Mouse (Mus musculus) left cerebral cortex, adult 2 months (tissue): ENCODE data around the gene Kbtbd4. TPM values are rescaled to one million over a fixed set of nuclear protein-coding genes. Genes with fewer than 3 reads are reported as not detected.
A peak's percentile ranks its signal among the peaks of the same experiment; 100 is the strongest.

Experiments
- DNase-seq, 2 experiments: peaks; one replicate each; pipeline ENCODE4 v3.0.0; 2021 to 2022; ENCODE audit warnings: low spot score in 2 of 2, mixed read lengths in 1 of 2; ENCODE audit errors: extremely low spot score in 1 of 2
- H3K27ac ChIP-seq: fragments of 200-600 bp; 2 replicates; pipeline ENCODE4 v1.8.1; 2022
- H3K4me3 ChIP-seq: fragments of 200-600 bp; 2 replicates; pipeline ENCODE4 v1.8.1; 2022
- CTCF ChIP-seq: fragments of 200-600 bp; IDR thresholded peaks from 2 replicates; pipeline ENCODE4 v1.8.1; 2022; ENCODE audit warnings: antibody characterized with exemption, mild to moderate bottlenecking, moderate library complexity
- intact Hi-C: fragments of 180-260 bp; cut with DNase I; formaldehyde crosslinking; loops from one replicate; pipeline ENCODE4 v1.15.1; 2025
- long read RNA-seq, 2 experiments: library from polyadenylated mRNA; stranded (forward); transcript quantifications; one replicate each; pipeline ENCODE4 v2.0.0; 2021; ENCODE audit warnings: borderline mapping rate in 2 of 2
- total RNA-seq, 2 experiments: library from RNA; stranded (reverse); gene quantifications; 2 replicates each; pipeline ENCODE4 v1.2.3; 2021

Kbtbd4 gene
- total RNA-seq: 10 to 100 TPM; 36.5 to 41.2 TPM
- long read RNA-seq, experiment 1, transcript Kbtbd4-202 (4 exons, 2,343 nt): minor isoform, 10 of 59 reads
- long read RNA-seq, experiment 1, transcript Kbtbd4-201 (4 exons, 2,437 nt): major isoform, 44 of 59 reads
- long read RNA-seq, experiment 1, partial matches to known transcripts: 1 of 59 reads
- long read RNA-seq, experiment 1, other reads (novel, unspliced or antisense): 4 of 59 reads
- long read RNA-seq, experiment 2, transcript Kbtbd4-201 (4 exons, 2,437 nt): major isoform, 19 of 33 reads
- long read RNA-seq, experiment 2, transcript Kbtbd4-202 (4 exons, 2,343 nt): minor isoform, 8 of 33 reads
- long read RNA-seq, experiment 2, partial matches to known transcripts: 2 of 33 reads
- long read RNA-seq, experiment 2, other reads (novel, unspliced or antisense): 4 of 33 reads

DNA sequence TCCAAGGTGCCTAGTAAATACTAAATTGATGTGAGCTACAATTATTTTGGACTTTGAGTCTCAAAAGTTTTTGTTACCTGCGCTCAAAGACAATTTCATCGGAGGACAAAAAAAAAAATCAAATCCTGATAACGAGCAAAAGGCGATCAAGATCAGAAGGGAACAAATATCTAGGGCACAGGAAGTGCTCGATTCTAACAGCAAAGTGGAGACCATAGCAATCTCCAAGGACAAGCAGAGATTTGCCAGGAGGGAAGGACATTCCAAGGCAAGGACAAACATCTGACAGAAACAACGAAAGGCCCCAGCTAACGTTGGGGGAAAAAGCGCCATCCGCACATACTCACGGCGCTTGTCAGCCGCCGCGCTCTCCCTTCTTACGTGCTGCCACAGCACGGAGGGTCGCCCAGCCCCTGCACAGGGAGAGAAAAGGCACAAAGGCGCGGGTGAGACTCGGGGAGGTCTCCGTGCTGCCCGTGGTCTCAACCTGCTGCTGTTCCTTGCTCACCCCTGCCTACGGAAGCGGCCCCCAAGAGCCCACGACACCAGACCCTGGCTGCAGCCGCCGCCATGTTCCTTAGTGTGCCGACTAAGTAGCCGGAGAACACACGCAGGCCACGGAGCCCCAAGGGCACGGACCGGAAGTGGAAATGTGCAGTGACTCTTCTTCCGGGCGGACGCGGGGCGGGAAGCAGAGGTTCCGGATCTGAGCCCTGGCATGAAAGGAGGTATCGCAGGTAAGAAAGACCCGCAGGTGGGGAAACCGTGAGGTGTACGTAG is at the start of gene Kbtbd4, which contains the start of gene Ndufs3:
TSS of gene Kbtbd4 (plus strand) at position 665 of the 780 bp plus-strand sequence.
TSS of gene Ndufs3 (minus strand) at position 752 of the 780 bp plus-strand sequence.
- Histone ChIP-seq H3K27ac (peak within 1 kb of the TSS; percentile 98), H3K4me3 (peak within 1 kb of the TSS; percentile 97)
- TF ChIP-seq CTCF: no peak
- intact Hi-C loops: no loop called here
- DNase-seq: peak; percentile 86 to 87

DNA sequence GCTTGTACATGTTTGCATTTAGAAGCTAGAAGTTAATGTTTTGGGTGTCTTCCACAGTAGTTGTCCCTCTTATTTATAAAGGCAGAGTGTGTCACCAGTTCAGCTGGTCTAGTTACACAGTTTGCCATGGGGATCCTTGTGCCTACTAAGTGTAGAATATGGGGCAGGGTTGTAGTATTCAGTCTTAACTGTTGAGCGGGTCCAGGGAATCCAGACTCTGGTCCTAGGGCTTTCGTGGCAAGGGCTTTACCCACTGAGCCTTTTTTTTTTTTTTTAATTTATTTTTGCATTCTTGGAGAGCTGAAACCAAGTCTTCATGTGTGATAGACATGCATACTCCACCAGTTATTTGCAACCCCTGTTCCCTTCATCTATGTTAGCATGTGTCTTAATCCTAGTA is 43.1 kb upstream of the Kbtbd4 start:
- Histone ChIP-seq H3K27ac (no peak overlapping the region), H3K4me3 (no peak overlapping the region)
- no peak for TF ChIP-seq CTCF
- intact Hi-C loops: no loop called here
- DNase-seq: no peak

DNA sequence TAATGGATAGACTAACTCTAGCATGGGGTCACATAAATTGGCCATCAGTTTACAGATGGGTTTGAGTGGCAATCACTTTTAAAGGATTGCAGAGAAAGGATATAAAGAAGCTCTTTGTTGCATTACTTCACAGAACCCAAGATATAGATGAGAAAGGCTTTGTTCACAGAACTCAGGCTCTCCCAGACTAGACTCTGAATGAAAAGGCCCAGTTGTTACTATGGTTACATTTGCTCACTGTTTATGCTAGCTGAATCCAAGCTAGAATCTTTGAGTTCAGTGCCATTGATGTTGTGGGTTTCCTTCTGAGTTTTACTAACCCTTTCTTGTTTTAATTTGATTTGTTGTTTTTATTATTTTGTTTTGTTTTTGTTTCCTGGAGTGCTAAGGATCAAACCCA is 40.4 kb upstream of the Kbtbd4 start:
- intact Hi-C loops: no loop called here
- TF ChIP-seq CTCF: no peak
- no peak overlapping the region for H3K27ac ChIP-seq
- no peak overlapping the region for H3K4me3 ChIP-seq
- no peak for DNase-seq

DNA sequence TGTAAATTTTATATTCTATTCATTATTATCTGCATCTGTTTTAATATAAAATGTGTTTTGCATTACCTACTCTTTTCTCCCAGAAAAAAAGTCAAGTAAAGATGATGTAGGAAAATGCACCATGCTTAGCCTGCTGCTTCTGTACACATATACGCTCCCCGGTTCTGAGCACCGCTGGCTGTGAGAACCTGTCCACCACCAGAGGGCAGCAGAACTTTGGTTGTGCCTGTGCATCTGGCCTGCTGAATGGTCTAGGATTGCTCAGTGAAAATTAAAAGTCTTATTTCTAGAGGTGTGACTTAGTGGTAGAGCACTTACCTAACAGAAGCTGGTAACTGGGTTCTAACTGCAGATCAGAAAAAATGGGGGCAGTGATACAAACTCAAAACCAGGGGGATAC is 38.0 kb upstream of the Kbtbd4 start:
- peak; percentile 84 to 92 for DNase-seq
- Histone ChIP-seq H3K4me3 (no peak overlapping the region), H3K27ac (peak overlapping the region; percentile 80)
- intact Hi-C loops: loop anchor here (2.0 kb wide), 2 partner anchors 34 to 234 kb away; no protein-coding TSS in a partner anchor
- TF ChIP-seq CTCF: peak; percentile 97

DNA sequence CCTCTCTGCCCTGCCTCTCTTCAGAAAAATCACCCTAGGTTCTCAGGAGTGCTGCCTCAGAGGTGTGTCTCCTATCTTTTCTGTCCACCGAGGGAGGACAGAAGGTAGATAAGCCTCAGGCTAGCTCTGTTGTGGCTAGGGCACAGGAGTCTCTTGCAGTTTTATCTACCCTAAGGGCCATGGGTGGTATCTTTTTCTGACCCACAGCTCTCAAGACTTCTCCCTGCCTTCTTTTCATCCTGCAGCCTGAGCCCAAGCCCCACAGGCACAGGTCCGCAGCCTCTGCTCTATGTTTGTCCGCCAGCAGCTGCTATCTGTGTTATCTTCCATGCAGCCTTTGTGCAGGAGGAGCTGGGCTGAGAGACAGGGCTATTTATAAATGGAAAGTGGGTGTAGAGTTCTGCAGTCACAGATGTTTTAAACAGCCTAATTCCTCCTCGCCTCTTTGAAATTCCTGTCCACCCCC is 34.4 kb upstream of the Kbtbd4 start:
- peak; percentile 57 to 61 for DNase-seq
- intact Hi-C loops: loop anchor here (2.0 to 5.0 kb wide), 2 partner anchors 17 to 97 kb away; no protein-coding TSS in a partner anchor
- peak overlapping the region; percentile 96 for H3K27ac ChIP-seq
- no peak for TF ChIP-seq CTCF
- no peak overlapping the region for H3K4me3 ChIP-seq

DNA sequence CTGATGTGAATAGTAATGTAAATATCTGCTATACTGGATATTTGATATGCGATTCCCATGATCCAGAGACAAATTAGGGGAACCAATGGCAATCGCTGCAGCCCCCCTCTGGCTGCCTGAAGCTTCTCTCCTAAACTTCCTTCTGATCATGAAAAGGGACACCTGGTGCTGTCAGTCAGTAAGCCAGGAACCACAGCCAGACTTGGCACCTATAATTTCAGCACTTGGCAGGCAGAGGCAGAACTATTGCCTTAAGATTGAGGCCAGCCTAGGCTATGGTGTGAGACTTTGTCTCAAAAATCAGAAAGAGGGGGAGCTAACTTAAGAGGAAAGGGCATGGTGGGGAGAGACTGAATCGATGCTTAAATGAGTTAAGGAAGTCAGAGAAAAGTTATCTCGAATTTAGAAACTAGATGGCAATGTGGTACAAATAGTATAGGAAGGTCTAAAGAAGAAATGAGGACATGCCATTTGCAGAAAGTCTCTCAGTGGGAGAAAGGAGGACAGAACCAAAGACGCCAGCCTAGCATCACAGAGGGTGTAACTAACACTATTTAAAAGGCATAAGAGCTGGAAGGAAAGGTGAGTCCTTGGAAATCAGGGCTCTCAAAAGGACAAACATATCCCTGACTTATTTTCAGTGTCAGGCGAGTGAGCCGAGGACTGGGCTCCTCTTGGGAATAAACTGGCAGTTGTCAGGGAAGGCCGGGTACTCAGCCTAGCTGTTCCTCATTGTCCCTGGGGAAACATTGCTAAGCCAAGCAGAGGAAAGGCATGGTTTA is 33.2 kb upstream of the Kbtbd4 start:
- DNase-seq: no peak
- TF ChIP-seq CTCF: no peak; the same call in 1 of the 2 replicates
- intact Hi-C loops: loop anchor here (2.0 to 5.0 kb wide), 2 partner anchors 15 to 96 kb away; no protein-coding TSS in a partner anchor
- Histone ChIP-seq H3K4me3 (no peak overlapping the region), H3K27ac (peak overlapping the region; percentile 96)

DNA sequence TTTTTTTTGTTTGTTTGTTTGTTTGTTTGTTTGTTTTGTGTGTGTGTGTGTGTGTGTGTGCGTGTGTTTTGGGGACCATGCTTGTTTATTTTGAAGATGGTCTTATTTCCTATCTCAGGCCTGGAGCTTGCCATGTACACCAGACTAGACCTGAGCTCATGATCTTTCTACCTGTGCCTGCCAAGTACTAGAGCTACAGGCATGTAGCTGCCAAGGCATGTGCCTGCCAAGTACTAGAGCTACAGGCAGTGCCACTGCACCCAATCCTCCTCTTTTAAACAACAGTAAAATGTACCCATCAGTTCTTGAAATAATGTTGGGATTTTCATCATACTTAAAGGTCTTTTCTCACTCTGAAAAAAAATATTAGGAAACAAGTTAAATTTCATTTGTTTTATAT is 30.5 kb upstream of the Kbtbd4 start:
- no peak for DNase-seq
- H3K4me3 ChIP-seq: no peak overlapping the region
- no peak for TF ChIP-seq CTCF
- intact Hi-C loops: loop anchor here (5.0 kb wide), 1 partner anchor 93 kb away; no protein-coding TSS in a partner anchor
- H3K27ac ChIP-seq: no peak overlapping the region; the same call in 1 of the 2 replicates

DNA sequence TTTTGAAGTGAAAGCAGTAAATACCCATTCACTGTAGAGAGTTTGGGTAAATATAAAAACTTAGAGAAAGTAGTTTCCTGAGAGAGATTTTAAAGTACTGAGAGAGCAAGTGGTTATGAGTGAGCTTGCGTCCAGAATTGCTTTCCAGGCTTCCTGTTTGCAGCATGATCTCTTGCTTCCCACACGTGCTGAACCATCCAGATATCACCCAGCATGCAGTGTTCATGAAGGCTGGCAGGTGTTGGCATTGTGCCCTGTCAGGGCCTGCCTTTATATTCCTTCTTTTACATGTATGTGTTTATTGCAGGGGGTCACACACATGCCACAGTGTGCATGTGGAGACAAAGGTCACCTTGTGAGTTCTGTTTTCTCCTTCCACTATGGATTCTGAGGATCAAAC is 29.3 kb upstream of the Kbtbd4 start:
- Histone ChIP-seq H3K27ac (peak overlapping the region; percentile 28; the same call in 1 of the 2 replicates), H3K4me3 (no peak overlapping the region)
- DNase-seq: no peak
- intact Hi-C loops: no loop called here
- no peak for TF ChIP-seq CTCF

DNA sequence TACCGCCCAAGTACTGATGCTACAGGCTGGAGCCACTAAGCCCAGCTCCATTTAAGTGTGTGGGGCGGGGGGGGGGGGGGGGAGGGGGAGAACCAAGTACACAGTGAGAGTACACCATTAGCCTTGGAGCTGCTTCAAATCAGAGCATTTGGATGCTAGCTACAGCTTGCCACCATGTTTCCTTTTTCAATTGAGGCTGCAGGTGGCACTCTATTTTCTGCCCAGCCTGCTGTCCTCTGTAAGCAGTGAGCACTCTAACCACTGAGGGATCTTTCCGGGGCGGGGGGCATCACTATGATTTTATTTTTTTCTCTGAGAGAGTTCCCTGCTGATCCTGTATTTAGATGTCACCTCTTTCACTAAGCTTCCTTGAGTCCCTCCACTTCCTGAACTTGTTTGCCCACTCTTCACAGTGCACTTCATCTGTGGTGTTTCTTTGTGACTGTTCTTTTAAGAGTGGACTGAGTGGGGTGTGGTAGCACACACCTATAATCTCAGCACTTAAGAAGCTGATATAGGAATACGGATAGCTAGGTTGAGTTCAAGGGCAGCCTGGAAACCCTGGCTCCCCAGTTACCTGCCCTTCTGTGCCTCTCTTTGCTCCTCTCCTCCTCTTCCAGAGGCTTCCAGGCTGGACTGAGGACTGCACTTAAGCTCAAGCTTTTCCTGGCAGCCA is 26.8 kb upstream of the Kbtbd4 start:
- no peak for DNase-seq
- H3K27ac ChIP-seq: peak overlapping the region; percentile 63; the same call in 1 of the 2 replicates
- no peak overlapping the region for H3K4me3 ChIP-seq
- no peak for TF ChIP-seq CTCF
- intact Hi-C loops: no loop called here

DNA sequence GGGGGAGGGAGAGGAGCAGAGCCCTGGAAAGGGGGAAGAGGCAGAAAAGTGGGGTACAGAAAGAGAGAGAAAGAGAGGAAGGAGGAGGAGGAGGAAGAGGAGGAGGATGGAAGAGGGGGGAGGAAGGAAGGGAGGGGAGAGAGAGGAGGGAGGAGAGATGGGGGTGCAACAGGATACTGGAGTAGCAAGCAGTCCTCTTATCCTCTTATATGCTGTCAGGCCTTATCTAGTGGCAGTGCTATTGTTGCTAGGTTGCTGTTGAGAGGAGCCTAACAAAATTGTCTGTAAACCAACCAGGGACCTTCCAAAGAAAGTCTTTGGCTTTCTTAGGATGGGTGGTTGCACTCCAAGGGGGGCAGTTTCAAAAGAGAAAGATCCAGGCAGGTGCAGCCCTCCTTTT is 25.1 kb upstream of the Kbtbd4 start:
- DNase-seq: no peak
- intact Hi-C loops: no loop called here
- H3K27ac ChIP-seq: peak overlapping the region; percentile 28; the same call in 1 of the 2 replicates
- no peak for TF ChIP-seq CTCF
- no peak overlapping the region for H3K4me3 ChIP-seq
